Mouse (Mus musculus) cerebellum, postnatal 4 days (tissue): ENCODE measurements at regions not wholly inside any gene's neighbourhood (a gene's known extent, or its start where the extent isn't known, plus 50 kb on each side); places are given as distances from the start of the nearest gene placed in this dataset.

ENCODE experiments used
- DNase-seq, 2 experiments: peaks; one replicate each; pipeline ENCODE4 v3.0.0; 2022; ENCODE audit warnings: low spot score in 2 of 2, mixed read lengths in 1 of 2

DNA sequence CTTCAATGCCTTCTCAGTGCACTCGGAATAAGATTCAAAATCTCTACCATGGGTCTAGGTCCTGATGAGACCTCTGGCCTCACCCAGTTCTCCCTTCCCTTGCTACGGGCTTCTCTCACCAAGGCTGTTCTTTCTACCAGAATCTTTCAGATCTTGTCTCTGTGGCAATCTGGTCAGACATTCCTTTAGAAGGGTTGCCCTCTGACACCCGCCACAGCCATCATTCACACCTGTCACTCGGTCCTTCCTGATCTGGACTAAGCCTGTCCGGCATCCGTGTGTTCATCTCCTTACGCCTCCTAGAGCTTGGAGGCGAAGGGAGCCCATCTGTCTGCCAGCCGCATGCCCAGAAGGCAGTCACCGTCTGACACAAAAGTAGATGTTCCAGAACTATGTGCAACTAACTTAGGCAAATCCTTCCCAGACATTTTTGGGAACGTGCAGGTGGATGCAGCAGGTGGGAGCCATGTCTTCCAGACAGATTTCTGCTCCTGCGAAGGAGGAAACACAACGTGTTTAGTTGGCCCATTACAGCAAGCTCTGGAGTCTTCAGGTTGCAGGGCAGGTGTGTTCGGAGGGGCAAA, 77.7 kb downstream of the Fam76b start:
- no peak for DNase-seq

DNA sequence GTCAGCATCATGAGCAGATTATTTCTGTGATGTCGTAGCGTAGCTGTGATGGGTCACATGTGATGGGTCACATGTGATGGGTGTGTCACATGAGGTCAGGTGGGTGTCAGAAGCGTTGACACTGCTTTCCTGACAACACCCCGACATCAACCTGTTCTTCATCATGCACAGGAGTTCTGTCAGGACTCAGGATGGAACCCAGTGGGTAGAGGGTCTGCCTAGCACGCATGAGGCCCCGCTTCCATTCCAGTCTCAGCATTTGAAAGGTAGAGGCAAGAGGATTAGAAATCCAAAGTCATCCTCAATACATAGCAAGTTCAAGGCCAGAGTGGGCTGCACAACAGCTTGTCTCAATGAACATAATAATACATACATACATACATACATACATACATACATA, 79.2 kb downstream of the Fam76b start:
- no peak for DNase-seq

DNA sequence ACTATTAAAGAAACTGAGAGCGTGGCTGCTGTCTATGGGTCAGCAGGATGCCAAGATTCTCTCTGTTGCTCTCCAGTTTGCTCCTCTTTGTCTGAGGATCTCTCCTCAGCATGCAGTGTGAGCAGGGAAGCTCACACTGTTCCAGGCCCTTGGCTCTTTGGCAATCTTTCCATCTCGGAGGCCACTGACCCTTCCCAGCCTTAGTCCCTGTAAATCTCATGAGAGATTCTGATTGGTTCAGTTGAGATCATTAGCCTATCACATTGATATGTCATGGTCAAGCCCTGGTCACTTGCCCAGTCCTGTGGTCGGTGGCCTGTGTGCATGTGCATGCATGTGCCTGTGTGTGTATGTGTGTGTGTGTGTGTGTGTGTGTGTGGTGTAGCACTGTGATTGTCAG, 82.1 kb downstream of the Fam76b start:
- no peak for DNase-seq

DNA sequence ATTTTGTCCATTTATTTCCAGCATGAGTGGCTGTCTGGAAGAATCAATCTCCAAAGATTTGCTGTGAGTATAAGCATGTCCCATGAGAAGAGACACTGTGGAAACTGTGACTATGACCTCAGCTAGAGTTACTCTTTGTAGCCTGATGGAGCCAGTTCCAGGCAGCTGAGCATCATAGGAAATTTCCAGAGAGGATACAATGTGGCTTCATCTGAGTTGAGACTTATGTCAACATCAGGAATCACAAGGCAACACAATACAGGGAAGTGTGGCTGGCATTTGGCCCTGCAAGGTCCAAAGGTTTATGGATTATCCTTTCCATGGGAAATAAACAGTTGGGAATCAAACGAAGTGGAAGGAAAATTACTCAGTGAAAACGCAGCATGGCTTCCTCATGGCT, 82.6 kb downstream of the Fam76b start:
- no peak for DNase-seq

DNA sequence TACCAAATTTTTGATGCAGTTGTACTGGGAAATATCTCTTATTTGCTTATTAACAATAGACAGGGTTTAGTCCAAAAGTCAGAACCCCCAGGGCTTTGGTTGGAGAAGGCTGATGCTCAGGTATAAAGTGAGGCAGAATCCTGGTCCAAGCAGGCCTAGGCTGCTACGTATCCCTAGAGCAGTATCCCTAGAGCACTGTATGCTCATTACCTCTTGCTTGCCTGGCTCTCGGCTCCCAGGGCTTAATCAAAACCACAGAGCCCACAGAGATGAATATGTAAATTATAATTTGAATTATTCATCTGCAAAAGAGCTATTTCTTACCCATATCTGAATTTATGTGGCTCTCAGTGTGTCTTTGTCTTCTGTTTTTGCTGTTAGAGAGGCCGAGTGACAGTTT, 85.9 kb downstream of the Fam76b start:
- no peak for DNase-seq

DNA sequence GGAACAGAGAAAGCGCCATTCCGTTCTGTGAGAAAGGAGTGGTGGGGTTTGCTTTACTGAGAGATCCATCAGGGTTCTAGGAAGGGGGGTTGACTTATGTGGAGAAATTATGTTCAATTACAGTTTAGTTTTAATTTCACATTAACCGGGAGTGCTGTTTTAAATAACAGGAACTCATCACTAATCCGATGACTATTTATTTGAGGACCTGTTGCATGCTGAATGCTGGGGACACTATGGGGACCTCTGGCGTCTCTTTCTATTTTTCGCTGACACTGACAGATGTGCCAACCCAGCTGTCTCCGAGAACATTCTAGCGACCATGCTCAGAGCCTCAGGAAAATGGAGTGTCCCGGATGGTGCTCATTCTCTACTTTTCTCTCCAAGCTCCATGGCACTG, 86.6 kb downstream of the Fam76b start:
- DNase-seq: no peak

DNA sequence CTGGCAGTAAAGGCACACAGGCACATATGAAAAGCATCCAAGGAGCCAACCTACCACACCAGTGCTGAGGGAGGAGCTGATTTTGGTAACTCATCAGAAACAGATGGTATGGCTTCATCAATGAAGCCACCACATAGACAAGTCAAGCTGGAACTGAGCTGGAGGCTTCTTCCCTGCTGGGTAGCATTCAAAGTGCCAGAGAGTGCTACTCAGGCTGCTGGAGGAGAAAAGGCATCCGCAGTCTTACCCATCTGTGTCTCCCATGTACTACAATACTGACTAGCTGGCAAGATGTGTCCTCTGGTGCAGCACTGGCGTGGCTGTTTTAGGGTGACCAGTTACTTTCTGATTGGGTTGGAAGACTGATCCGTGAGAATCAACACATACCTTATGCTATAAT, 87.3 kb downstream of the Fam76b start:
- no peak for DNase-seq

DNA sequence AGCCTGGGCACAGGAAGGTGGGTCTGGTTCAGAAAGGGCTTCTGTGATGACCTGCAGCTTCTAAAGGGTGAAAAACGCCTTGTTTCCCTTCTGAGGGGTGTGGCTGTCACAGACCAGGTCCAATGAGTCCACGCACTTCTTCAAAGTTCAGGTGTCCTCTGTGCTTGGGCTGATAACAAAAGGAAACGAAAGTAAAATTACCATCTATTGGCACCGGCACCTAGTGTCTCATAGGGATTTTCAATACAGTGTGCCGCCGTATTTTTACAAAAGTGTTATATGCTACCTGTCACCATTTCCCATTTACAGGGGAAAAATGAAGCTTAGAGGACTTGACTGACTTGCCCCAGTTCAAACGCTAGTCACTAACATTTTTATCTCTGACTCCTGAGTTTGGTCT, 89.3 kb downstream of the Fam76b start:
- DNase-seq: no peak

DNA sequence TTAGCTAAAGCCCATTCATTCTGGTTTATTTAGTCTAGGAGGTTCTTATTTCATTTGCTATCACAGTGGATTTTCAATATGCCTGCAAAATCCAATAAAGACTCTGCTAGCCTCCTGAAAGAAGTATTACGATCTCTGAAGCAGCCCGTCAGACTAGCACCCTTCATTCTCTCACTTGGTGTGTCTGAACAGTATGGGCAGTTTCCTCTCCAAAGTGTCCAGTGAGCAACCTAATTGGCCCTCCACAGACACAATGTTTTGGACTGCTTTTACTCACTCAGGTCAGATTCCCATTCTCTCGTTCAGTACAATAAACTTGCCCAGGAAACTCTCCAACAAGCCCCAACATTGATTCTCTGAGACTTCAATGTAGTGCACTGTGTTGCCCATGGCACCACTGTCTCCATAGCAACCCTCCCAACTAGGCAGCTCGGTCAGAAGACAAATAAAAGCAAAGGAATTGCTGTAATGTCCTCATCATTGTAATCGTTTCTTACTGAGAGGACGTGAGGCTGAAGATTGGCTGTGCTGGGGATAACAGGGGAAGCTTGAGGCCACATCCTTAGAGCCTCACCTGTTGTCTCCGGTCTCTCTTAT, 91.2 kb downstream of the Fam76b start:
- no peak for DNase-seq

DNA sequence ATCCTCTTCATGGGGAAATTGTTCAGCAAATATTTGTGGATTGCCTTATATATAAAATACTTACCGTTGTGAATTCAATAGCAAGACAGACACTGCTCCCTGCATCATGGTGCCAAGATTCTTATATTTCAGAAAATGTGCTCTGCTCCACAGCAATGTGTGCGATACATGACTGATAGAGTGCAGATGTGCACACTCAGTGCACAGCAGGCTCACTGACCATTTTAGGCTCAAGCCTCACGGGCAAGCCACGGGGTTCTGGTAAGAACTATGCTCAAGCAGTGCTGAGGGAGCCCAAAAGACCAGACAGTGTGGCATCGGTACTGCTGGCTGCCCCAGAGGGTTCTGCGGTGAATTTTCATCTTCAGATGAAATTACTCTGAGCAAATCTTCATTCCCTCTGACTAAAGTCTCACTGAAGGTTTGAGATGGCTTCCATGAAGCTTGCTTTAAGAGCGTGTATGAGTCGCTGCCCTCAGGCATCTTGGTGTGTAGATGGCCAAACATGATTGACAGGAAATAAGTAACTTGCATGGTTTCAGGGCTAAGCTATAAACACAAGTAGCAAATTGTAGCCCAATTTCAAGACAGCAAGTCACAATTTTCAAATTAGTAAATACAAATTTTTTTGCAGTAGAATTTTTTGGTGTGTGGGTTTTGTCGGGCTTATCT, 92.4 kb downstream of the Fam76b start:
- DNase-seq: no peak

DNA sequence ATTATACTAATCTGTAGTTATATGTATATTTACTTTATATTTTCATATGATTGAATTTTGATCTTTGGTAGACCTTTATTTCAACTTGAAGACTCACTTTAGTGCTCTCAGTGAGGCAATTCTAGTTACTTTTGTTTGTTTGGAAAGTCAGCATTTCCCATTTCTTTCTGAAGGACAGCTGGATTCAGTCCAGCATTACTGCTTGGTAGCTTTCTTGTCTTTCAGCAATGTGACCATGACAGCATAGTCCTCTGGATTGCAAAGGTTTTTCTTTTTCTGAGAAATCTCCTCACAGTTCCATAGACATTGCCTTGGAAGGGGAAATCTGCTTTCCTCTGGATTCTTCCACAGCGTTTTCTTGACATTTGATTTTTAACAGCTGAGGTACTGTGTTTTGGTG, 93.1 kb downstream of the Fam76b start:
- DNase-seq: no peak

DNA sequence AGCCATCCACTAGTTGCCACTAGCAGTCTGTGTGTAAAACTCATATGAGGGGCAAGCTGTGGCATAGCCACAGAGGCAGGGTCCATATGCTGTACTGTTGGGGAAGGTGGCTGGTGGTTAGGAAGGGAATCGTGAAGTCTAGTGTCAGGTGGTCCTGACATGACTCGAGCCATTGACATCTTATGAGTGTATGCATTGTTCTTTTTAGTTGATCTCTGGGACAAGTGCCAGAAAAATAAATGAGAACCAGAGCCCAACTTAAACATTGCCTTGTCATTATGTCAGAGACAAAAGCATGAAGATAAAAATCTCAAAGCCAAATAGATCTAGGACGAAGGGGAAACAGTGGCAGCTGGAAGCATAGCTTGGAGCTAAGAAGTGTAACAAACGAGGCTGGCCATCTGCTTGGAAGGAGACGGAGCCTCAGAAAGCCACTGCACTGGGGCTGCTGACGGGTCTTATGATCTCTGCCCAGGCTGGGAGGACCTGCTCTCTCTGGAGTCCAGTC, 104.5 kb downstream of the Fam76b start:
- DNase-seq: no peak

DNA sequence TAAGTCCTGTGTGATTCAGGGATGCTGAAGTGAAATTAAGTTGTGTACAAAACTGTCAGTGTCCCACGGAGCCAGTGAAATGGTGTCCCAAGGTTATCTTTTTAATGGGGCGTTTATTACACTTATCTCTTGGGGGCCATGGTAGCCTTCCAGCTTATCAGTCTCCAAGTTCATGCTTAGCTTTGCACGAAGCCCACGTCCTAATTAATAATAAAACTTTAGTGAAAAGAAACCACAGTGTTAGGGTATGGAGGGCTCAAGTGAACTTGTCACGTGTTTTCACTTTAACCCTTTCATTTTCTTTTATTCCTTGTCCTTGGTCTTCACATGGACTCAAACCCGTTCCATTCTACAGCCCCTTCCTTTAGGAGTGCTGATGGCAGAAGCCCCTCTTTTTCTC, 105.9 kb downstream of the Fam76b start:
- no peak for DNase-seq

DNA sequence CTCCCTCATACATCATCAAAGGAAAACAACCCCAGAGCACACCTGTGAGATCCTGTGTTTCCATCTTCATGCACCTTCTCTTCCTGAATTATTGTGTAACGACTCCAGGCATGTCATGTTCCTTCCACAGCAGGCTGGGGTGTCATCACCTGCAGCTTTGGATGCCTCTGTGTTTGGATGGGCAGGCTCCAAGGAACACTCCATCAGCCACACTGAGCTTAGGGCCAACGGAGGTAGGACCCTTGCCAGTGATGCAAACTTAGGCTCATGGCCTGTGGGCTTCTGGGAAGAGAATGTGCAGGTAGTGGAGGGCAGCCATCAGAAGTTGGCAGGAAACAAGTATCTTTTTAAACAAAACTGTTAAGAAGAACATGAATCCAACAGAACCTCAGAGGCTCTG, 109.8 kb downstream of the Fam76b start:
- no peak for DNase-seq

DNA sequence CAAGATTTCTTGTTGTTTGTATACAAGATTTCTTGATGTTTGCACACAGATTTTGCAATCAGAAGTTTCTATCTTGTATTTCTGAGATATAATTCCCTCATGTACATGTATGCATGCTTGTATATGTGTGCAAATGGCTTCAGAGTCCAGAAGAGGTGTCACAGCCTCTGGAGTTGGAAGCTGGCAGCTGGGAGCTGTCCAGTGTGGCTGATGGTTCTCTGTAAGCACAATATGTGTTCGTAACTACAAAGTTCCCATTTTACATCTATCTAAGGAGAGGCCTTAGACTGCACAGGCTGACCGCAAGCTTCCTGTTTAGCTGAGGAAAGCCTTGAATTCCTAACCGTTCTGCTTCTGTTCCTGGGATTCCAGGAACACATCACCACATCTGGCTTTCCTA, 119.0 kb downstream of the Fam76b start:
- DNase-seq: no peak

DNA sequence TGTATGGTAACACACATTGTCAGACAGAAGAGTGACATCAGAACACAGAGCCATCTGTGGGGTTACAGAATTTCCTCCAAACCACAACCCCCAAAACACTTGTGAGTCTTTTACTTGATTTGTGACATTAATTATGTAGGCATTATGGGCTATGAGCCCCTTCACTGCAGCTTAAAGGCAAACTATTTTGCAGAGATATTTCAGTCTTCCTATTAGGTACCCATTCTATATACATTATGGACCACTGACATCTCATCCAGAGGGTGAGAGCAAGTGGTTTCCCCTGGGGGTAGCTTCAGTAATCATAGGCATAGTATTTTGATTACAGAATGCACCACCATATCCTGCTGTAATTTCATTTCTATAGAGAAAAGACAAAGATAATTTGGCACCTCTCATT, 124.6 kb downstream of the Fam76b start:
- no peak for DNase-seq

DNA sequence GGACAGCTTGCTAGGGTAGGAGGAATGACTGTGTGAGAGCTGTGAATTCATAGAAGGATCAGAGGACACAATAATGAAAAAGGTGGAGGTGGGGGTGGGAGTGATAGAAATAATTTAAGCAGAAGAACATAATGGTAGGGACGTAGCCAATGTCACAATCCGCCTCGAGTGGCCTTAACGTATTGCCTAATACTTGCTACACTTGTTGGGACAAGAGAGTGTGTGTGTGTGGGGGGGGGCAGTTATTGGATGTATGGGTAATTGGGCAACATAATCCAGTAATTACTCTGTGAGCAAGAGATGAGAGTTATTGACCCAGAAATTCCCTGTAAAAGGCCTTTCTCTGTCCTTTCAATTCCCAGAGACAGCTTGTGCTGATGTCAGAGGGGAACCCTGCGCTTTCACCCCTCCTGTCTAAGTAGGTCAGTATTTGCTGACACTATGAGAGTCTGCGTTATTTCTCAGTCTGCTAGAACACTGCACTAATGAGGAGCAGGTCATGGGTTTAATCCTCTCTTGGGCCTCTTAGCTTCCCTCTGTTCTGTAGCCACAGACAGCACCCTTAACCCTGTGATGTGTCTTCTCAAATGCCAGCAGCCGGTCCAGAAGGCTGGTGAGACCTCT, 135.7 kb downstream of the Fam76b start:
- no peak for DNase-seq

DNA sequence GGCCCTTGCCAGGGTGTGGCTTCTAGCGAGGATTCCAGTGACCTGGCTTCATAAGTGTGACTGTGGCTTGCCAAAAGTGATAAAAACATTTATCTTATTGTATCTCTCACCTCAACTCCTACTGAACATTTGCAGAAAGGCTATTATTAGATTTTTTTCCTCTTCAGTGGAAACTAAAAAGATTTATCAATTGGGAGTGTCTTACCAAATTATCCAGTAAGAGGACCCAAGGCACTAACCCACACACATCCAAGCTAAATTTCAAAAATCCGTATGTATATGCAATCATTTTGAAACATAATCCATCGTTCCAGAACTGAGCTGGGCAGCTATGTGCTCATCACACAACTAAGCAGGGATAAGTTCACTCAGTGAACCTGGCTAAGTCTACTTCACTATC, 136.3 kb downstream of the Fam76b start:
- no peak for DNase-seq

DNA sequence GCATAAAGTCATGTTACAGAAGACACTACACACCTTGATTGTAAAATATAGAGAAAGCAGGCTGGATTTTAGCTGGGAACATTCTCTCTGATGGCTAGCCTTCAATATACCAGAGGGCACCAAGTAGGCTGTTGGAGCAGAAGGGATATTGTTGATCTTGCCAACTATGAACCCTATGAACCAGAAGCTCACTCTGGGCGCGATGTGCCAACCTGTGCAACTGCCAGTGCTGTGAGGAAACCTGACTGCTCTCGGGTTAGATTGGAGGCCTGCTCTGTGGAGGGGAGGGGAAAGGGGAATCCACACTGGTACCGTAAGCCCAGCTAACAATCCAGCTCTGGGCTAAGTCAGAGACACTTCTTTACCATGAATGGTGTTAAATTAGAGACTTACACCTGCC, 136.7 kb downstream of the Fam76b start:
- no peak for DNase-seq

DNA sequence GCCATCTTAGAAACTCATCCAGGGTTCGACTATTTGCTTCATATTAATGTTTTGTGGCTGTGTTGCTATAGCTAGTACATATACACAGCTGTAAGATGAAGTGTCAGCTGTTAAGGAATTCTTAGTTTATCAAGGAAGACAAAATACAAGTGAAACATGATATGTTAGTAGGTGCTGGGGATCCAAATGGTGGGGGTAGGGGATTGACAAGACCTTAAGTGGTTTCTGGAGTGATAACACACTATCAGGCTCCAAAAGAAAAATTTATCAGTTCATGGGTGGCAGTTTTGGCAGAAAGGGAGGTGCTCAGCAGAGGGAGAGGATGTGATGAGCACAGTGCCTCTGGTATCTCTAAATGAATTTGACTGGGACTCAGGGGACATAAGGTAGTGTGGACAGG, 138.7 kb downstream of the Fam76b start:
- no peak for DNase-seq

DNA sequence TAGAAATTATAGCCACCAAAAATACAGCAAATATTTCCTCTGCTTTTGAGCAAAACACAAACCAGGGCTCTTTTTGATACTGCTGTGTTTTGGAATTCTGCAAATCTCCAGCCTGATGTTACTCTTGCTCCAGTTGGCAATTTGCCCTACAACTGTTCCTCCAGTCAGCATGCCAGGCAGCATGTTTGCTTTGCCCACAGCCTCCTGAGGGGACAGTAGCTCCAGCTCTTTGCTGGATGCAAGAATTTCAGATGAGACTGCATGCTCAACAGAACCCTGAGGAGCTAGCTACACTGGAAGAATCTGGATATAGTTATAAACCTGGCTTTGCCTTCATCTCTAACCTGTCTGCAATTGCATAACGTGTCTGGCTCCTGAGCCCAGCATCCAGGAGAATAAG, 141.7 kb downstream of the Fam76b start:
- DNase-seq: peak in 1 of 2 experiments; percentile 33

DNA sequence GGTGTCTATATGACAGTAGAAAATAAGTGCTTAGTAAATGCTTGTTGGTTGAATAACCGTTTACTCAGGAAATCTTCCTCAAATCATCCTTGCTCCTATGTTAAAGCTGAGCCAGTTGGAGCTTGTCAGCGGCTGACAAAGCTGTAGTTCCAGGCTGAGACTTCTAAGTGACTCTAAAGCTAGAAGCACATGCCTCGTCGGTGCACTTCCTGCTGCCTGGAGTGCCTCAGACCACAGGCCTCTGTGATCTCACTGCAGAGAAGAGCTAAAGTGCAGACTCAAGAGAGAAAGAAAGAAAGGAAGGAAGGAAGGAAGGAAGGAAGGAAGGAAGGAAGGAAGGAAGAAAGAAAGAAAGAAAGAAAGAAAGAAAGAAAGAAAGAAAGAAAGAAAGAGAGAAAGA, 146.1 kb downstream of the Fam76b start:
- no peak for DNase-seq

DNA sequence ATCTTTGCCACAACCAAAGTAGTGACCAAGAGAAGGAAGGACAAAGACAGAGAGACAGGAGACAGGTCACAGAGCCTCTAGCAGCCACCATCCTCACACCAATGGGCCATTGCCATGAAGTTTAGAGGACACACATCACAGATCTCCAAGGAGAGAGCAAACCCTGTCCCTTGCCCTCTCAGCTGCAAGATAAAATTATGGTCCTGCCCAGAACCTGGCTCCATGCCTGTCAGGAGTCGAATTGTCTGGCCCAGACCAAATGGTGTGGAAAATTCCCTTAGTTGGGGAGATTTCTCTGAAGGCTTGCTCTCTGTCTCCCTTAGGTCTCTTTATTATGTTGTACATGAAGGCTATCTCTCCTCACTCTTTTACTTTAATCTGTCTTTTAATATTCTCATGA, 147.4 kb downstream of the Fam76b start:
- DNase-seq: no peak
